Mouse (Mus musculus) retina, embryonic 14.5 days (tissue): ENCODE measurements around the gene Fryl.

Experiments used
- DNase-seq: peaks from one replicate; pipeline ENCODE4 v3.0.0-alpha.2; 2015; ENCODE audit warnings: low spot score

Fryl gene

DNA sequence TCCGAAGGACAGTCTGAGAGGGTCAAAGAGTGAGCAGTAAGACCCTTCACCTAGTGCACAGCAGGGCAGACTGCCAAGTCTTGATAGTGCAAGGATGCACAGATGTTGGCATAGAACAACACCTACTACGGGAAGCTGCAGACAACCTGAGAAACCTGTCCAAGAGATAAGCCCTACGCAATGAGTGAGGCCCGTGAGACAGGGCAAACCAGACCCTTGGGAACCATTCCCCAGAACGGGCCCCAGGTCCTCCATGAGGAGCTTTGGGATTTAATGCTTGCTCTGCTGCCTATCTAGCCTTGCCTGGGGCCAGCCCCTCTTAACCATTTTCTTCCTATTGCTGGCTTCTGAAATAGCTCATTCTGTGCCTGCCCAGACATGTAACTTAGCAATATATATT is 99.4 kb downstream of the Fryl start:
- DNase-seq: no peak

DNA sequence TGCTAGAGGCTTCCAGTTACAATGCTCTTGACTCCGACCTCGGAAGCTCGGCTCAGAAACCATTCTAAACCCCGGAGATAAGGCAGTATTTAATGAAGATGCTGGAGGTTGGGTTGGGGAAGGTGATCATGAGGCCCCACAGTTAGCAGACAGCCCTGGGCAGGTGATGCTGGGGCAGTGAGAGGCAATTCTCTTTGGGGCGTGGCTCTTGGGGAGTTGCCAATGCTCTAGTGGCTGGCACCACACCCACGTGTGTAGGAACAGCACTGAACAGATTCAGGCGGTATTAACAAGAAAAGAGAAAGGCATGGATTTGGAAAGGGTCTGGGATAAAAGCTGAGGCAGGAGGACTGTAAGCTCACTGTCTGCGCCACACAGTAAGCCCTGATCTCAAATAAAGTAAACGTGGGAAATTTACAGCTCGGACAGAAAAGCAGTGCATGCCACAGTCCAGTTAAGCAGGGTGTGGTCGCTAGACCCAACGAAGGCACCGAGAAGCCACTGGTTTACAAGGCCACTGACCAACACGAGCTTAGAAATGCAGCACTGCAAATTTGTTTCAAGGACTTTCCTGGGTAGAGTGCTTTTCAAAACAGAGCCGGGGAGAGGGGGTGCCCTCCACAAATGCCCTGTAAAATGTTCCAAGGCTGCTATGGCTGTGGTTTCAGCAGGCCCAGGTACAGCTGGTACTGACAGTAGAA is 100.0 kb downstream of the Fryl start:
- no peak for DNase-seq

DNA sequence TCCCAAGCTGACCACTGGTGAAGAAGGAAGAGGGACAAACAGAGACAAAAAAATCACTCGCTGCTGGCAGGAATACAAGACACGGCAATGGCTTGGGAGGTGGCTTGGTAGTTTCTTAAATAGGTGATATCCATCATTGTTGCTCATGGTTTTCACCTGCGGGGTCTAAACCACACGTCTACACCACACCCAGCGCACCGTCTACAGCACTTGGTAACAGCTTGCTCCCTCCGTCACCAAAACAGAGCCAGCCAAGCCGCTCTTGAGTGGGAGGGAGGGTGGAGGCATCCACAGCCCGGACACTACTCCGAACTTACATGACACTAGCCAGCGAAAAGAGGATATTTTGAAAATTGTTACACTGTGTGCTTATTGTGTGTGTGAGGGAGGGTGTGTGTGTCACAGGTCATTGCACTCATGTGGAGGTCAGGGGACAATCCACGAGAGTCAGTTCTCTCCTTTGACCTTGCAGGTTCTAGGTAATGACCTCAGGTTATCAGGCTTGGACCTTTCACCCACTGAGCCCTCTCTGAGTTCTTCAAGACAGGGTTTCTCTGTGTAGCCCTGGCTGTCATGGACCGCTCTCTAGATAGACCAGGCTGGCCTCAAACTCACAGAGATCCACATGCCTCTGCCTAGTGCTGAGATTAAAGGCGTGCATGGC is 102.5 kb downstream of the Fryl start:
- no peak for DNase-seq

DNA sequence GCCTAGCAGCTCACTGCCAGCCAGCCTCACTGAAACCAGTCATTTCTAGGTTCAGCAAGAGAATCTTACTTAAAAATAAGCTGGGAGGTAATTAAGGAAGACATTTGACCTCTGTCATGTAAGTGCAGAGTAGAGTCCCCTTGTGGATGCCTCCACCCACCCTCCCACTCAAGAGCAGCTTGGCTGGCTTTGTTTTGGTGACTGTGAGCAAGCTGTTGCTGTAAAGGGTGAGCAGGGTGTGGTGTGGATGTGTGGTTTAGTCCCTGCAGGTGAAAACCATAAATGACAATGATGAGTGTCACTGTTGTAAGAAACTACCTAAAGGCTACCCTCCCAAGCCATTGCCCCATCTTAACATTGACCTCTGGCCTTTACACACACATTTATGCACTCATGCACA is 104.2 kb downstream of the Fryl start:
- DNase-seq: no peak

DNA sequence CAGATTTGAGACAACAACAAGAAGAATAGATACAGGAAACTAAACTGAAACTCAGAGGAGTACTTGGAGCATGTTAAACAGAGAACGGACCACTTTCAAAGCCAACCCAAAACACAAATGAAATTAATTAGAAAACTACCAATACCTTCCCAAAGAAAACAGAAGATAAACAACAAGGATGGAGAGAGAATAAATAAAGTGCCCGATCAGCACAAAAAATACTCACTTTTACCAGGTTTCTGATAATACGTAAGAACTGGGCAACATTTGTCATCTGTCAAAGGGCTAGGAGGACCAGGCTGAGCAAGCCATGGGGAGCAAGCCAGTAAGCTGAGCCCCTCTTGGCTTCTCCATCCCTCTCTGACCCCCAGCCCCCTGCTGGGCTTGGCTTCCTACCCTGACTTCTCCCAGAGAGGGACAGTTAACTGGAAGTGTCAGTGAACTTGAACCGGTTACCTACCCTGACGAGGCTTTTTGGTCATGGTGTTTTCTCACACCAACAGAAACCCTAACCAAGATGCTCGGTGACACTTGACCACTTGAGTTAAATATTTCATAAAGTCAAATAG is 105.5 kb downstream of the Fryl start:
- no peak for DNase-seq

DNA sequence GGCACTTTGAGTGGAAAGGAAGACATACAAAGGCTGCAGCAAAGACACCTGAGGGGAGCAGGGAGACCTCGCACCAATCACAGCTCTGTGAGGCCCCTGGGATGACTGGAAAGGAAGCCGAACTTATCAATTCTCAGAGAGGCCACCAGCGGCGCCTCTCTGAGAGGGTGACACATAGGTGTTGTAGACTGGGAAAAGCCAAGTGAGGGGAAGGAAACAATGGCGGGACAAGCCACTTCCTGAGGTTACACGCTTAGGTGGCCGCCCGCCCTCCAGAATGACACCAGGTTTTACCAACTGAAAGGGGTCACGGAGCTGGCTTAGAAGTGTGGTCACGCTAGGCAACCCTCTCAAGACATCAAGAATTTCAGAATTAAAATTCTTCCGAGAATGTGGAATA is 111.4 kb downstream of the Fryl start:
- DNase-seq: no peak

DNA sequence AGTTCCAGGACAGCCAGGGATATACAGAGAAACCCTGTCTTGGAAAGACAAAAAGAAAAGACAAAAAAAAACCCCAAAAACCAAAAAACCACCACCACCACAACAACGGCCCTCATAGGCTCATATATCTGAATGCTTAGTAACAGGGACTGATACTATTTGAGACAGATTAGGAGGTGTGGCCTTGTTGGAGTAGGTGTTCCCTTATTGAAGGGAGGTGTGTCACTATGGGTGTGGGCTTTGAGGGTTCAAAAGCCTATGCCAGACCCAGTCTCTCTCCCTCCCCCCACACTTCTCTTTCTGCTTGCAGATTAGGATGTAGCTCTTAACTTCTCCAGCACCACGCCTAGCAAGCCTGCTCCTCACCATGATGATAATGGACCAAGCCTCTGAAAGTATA is 114.7 kb downstream of the Fryl start:
- DNase-seq: no peak

DNA sequence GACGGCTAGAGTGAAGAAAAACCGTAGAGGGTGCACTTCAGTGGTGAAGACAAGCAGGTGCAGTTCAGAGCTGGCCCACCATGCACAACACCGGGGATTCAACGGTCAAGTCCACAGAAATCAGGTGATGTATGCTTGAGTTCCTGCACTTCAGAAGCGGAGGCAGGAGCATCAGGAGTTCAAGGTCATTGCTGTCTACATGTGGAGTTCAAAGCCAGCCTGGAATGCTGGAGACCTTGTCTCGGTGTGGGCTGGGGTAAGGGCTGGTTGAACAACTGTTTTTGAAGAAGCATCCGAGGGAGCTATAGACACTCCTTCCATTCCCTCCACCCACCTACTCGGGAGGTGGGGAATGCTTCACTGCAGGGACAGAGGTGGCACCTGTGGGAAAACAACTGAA is 115.3 kb downstream of the Fryl start:
- DNase-seq: no peak

DNA sequence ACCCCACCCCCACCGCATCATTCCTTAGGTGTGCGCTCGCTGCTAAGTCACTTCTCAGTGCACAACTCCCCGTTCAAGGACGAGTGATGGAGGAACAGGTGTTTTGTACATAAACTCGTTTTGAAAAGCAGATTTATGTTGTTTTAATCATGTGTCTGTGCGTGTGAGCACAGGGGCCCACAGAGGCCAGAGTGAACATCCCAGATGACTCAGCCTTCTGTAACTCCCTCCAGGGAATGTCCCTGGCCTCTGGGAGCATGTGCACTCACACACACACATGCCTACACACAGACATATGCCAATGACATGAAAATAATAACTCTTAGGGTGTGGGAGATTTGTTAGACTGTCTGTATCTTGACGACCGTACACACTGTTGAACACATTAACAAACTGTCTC is 118.9 kb downstream of the Fryl start:
- no peak for DNase-seq

DNA sequence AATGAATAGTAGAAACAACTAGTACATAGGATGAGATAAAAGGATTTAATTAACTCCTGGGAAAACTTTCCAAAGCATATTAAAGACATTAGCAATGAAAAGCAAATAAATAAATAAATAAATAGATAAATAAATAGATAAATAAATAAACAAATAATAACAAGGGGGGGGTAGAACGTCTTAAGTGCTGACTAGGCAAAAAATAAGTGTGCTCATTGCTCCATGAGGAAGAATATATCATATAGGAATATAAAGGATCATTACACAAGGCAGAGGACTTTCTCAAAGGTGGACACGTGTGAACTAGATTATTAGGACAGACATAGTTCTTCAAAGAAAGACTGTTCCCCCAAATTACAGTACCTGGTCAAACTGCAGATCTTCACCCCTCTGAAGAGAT is 120.5 kb downstream of the Fryl start:
- no peak for DNase-seq

DNA sequence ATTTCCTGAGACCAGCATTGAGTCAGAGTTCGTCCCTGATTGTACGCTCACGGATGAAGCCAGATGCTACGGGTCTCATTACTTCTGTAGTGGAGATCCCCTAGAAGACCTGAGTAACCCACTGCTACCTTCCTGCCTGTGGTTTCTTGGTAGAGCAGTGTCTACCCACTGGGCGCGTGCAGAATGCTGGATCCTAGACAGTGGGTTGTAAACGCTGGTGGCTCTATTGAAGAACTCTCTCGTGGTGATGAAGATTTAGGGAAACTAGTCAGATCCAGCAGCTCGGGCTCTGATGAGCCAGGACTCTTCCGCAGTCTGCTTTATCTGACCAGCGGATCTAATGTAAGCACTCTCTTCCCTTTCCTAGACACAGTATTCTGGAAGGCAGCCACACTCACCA is 121.3 kb downstream of the Fryl start:
- no peak for DNase-seq

DNA sequence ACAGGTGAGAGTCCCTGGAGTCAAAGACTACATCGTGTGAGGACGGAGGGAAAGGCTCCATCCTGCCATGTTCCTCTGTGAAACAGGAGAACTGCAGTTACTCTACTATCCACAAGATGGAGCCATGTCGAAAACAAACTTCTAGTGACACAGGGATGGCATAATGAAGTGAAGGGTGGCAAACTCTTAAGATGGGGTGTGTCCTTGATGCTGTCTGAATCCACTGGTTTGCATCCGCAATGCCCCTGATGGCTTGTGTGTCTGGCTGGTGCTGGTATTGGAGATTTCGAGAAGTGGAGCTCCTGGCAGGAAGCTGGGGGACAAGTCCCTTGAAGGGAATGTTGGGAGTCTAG is 122.6 kb downstream of the Fryl start:
- peak; percentile 80 for DNase-seq

DNA sequence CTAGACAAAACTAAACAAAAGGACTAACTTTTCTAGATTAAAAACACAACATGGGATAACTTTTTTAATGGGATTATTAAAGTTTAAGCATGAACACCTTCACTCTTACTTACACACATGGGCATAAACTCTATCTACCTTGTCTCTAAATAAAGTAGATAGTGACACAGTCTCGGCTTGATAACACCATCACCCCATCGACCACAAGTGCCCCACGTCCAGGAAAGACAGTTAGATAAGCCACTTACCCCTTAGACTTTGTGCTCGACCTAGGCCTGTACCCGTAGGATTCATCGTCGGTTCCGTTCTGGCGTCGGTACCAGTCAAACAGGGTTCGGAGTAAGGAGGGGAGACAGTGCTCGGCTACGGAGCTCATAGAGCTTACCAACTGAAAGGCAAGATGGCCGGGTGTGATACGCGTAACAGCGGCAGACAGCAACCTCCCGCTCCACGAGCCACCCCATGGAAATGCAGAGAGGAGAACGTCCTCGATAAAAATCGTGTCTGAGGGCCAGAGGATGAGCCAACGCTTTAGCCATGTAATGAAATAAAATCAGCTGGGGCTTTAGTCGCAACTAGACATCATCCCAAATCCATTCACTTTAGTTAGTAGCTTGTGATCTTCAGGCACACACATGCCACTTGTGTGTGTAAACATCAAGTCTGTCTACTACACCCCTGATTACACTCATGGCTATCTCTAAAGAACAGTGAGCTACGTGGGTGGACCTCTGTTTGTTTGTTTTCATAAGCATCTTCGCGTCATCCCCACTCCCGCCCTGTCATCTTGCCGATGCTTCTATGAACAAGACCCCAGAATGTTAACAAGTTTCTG is 123.2 kb downstream of the Fryl start:
- no peak for DNase-seq

DNA sequence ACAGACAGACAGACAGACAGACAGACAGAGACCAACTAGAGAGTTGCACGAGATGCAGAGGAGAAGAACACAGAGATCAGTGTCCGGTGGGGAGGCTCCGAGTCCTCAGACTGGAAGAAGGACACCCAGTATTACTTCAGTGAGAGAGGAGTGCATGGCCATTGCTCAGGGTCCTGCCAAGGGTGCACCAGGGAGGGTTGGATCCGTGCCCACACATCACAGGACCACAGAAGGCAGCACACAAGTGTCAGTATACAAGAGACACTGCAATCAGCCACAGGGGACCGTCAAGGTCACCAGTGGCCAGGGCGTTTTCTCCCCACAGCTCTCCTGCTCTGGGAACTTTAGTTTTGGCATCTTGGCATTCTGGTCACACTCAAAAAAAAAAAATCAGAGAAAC is 125.4 kb downstream of the Fryl start:
- no peak for DNase-seq

DNA sequence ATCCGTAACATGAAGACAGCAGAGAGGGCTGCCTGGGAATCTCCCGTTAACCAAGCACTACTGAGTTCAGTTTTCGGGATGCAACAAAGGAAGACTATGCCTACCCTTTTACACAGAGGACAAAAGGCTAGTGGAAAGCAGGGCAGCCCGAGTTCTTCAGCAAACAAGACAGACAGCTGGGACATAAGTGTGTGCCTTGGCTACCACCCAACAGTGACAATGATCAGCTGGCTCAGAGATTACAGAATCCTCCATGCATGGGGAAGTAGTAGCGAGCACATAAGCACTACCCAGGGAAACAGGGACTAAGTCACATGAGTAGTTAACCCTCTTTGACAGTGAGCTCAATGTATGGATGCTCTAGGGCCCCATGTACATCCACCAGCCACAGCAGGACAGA is 126.5 kb downstream of the Fryl start:
- DNase-seq: no peak

DNA sequence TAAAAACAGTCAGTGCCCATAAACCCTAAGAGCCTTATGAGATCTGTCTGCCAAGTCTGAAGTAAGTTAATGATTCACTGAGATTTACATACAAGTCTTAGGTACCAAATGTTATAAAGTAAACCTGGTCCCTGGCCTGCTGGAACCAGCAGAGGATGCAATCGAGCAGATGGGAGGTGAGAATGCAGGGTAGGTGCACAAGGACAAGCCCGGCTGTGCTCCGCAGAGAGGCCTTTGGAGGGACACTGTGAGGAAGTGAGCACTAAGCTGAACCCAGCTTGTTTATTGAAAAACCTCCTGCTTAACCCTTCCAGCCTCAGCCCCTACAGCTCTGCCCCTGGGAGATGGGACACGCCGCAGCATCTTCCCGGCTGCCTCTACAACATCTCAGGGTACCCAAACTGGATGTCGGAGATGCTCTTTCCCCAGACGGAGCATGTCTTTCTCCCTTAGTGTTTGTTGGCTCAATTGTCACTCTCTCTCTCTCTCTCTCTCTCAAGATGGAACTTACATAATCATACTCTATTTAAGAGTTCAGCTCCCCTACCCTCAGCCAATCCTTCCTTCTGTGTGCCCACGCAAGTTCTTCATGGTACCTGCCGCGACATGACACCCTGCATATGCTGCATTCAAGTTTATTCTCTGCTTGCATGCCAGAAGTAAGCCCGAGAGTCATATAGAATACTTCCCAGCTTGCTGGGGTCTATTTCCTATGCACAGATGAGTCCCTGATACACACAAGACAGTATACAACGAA is 136.3 kb downstream of the Fryl start:
- DNase-seq: no peak

DNA sequence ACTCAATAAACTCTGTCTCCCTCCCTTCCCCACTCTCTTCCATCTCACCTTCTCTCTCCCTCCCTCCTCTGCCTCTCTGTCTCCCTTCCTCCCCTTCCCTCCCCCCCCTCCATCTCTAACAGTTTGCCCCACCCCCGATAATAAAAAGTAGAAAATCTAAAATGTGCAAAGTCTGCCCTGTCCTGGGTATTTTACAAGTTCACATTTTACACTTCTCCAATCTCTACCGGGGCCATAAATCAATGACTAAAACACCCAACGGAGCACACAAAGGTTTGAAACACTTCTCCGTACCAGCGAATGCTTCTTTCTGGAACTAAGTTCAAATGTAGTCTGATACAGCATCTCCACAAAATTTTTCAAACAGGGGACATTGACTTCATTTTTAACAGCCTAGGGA is 136.9 kb downstream of the Fryl start:
- no peak for DNase-seq

DNA sequence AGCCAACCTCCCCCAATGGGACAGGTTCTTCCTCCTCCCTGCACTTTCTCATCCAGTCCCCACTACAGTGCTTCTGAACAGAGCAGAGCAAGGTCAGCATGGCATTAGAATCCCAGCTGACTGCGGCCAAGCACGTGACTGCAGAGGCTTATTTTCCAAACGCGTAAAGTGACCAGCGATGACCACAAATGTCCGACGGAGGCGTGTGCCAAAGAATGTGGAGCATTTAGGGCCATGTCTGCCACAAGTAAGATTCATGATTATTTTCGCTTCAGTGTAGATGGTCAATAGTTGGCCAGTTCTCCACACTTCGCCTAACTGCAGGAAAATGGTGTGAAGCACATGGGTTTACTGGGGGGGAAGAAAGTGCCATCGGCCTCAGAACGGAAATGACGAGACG is 137.6 kb downstream of the Fryl start:
- DNase-seq: no peak

DNA sequence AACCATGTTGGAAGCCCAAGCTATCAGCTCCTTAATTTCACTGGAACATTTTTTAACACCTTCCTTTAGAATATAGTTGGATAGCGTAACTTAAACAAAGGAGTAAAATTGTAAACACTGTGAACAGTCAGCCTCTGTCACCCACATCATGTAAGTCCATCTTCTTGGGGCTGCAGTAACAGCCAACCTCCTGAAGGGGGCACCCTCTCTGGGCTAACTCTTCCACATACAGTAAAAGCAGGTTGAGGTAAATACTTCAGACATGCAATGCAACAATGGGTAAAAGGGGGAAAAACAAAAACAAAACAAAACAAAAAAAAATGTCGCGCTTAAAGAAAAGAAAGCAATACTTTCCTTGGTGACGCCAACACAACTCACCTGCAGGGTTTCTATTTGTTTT is 141.5 kb downstream of the Fryl start:
- DNase-seq: peak; percentile 37

DNA sequence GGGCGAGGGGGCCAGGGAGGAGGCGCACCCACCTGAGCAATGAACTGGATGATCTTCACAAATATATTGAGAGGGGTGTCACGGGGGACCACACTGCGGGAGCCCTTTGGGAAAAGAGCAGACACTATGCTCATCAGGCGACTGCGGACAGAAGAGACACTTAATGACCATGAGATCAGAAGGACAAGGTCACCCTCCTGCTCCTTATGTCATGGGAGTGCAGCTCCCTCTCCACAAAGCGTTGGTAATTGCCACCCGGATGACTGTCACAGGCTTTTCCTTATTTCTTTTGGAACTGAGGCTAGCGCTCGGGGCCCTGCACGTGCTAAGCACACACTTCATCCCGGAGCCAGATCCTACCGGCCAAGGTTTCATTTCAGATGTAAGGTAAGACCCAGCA is 144.1 kb downstream of the Fryl start:
- no peak for DNase-seq

DNA sequence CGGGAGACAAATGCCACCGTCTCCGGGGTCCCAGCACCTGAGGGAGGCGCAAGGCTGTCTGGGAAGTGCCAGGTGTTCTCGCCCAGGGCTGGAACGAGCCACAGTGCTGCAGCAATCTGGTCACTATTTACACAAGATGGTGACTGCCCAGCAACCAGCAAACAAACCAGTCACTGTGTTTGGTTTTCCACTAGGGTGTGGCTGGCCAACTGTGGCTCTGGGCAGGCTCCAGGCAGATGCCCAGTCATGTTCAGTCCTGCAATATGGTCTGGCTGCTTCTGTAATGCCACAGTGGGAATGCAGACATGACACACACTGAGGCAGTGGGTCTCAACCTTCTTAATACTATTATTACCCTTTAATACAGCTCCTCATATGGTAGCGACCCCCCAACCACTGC is 152.8 kb downstream of the Fryl start:
- no peak for DNase-seq

DNA sequence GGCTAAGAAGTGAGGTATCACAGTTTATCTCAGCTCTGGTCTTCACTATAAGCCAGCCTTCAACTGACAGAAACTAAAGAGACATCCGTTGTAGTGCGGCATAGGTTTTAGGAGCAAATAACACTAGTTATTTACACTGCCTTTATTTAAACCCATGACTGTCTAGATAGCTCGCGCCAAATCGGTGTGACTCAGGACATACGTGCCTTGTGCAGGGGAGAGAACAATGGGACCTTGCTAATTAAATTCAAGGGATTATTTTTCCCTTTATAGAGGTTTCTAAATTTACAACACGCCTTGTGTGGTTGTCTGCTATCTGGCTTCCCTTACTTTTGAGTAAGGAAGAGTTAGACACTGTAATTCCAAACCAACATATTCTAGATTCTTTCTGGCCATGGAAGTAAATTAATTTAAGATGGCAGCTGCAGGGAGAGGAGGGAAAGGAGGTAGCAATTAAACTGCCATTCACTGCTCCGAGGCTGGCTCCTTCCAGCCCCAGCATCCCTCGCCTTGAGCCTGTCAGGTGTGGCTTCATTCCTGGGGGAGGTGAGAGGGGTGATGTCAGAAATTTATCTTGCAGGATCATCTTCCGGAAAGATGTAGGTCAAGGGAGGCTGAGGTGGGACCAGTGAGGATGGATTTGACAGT is 154.0 kb downstream of the Fryl start:
- DNase-seq: no peak
